Mouse (Mus musculus) adrenal gland, postnatal 25 days (tissue): ENCODE measurements around the gene Calcoco2. TPM values are rescaled to one million over a fixed set of nuclear protein-coding genes. Genes with fewer than 3 reads are reported as not detected.
"Not testable (repeated sequence)": the region's sequence is repeated elsewhere in the genome, so short reads cannot be mapped to it uniquely, and the experiment has no call there.

ENCODE experiments used
- DNase-seq: peaks from one replicate; pipeline ENCODE4 v3.0.0; 2021; ENCODE audit warnings: mixed read lengths
- long read RNA-seq: library from polyadenylated mRNA; stranded (forward); transcript quantifications from one replicate; pipeline ENCODE4 v2.0.0, GENCODE M21; 2021
- total RNA-seq: library from RNA; stranded (reverse); gene quantifications from 2 replicates; pipeline ENCODE4 v1.2.3, GENCODE M21; 2021

Gene Calcoco2
- total RNA-seq: not detected in 2 replicates
- long read RNA-seq: 0 reads

- no peak for DNase-seq
Observed at GRCm38 (mm10) chr11:96111751-96112150, at the start of gene Calcoco2. Calcoco2 (minus strand) TSS chr11:96111964.

GRCm38 (mm10) chr11:96147471-96147870, 35.7 kb upstream of the Calcoco2 start:
- no peak for DNase-seq

- DNase-seq: peak; percentile 79
Observed at GRCm38 (mm10) chr11:96145622-96146270, 34.0 kb upstream of the Calcoco2 start.

- DNase-seq: no peak
Observed at GRCm38 (mm10) chr11:96143766-96144165, 32.0 kb upstream of the Calcoco2 start.

GRCm38 (mm10) chr11:96140726-96141175, 29.0 kb upstream of the Calcoco2 start:
- no peak for DNase-seq

- DNase-seq: no peak
Observed at GRCm38 (mm10) chr11:96135847-96136246, 24.1 kb upstream of the Calcoco2 start.

GRCm38 (mm10) chr11:96133239-96133865, 21.6 kb upstream of the Calcoco2 start, which contains the start of gene Ttll6:
Ttll6 (plus strand) TSS chr11:96133786.
- DNase-seq: peak; percentile 73

GRCm38 (mm10) chr11:96130606-96131005, 18.8 kb upstream of the Calcoco2 start:
- no peak for DNase-seq

- peak; percentile 63 for DNase-seq
Observed at GRCm38 (mm10) chr11:96124052-96124914, 12.5 kb upstream of the Calcoco2 start.

- not testable (repeated sequence) for DNase-seq
Observed at GRCm38 (mm10) chr11:96122806-96123205, 11.0 kb upstream of the Calcoco2 start.

- DNase-seq: no peak
Observed at GRCm38 (mm10) chr11:96119401-96119800, 7.6 kb upstream of the Calcoco2 start.

- not testable (repeated sequence) for DNase-seq
Observed at GRCm38 (mm10) chr11:96116925-96117324, 5.2 kb upstream of the Calcoco2 start.

- DNase-seq: no peak
Observed at GRCm38 (mm10) chr11:96116116-96116515, 4.4 kb upstream of the Calcoco2 start.

GRCm38 (mm10) chr11:96115416-96115815, 3.7 kb upstream of the Calcoco2 start:
- no peak for DNase-seq

- no peak for DNase-seq
Observed at GRCm38 (mm10) chr11:96114077-96114476, 2.3 kb upstream of the Calcoco2 start.

GRCm38 (mm10) chr11:96110950-96111349, 814 bp downstream of the Calcoco2 start:
- not testable (repeated sequence) for DNase-seq

GRCm38 (mm10) chr11:96108376-96108775, 3.4 kb downstream of the Calcoco2 start:
- DNase-seq: no peak

GRCm38 (mm10) chr11:96093361-96093760, 18.4 kb downstream of the Calcoco2 start:
- DNase-seq: peak; percentile 54

GRCm38 (mm10) chr11:96092674-96093291, 19.0 kb downstream of the Calcoco2 start:
- no peak for DNase-seq

- no peak for DNase-seq
Observed at GRCm38 (mm10) chr11:96091073-96091472, 20.7 kb downstream of the Calcoco2 start.

GRCm38 (mm10) chr11:96087981-96088380, 23.8 kb downstream of the Calcoco2 start:
- DNase-seq: no peak

GRCm38 (mm10) chr11:96082682-96083081, 29.1 kb downstream of the Calcoco2 start:
- DNase-seq: no peak
